Mouse (Mus musculus): ENCODE results near the gene Gm11758. TPM values are rescaled to one million over a fixed set of nuclear protein-coding genes. Genes with fewer than 3 reads are reported as not detected.
"Not testable (repeated sequence)": the region's sequence is repeated elsewhere in the genome, so short reads cannot be mapped to it uniquely, and the experiment has no call there.

Gm11758 gene
- polyA plus RNA-seq (2015; fragmentation: Nextera tagmentation; extraction: Ambion mirVana), result not detected in 2 replicates

GRCm38 (mm10) chr4:73876166-73876565, at the start of gene Gm11758:
Gm11758 (minus strand) TSS chr4:73876266.
- H3K9me3 ChIP-seq; H3K4me1 ChIP-seq (replicated peaks); H3K27me3 ChIP-seq (replicated peaks); H3K9ac ChIP-seq; H3K36me3 ChIP-seq; H3K4me3 ChIP-seq (replicated peaks); H3K27ac ChIP-seq; H3K4me2 ChIP-seq (replicated peaks); ATAC-seq: not testable (repeated sequence)
- WGBS, result no CpG with 5 or more reads among the region's 4 CpGs

GRCm38 (mm10) chr4:73920660-73921059, 44.6 kb upstream of the Gm11758 start, which contains the start of gene Gm11756:
Gm11756 (minus strand) TSS chr4:73920760.
- not testable (repeated sequence) for H3K4me2 ChIP-seq (replicated peaks); H3K27me3 ChIP-seq (replicated peaks); ATAC-seq; H3K9ac ChIP-seq; H3K9me3 ChIP-seq; H3K36me3 ChIP-seq; H3K4me3 ChIP-seq (replicated peaks); H3K4me1 ChIP-seq (replicated peaks); H3K27ac ChIP-seq
- whole genome bisulfite sequencing, result 86% methylated on average over 6 of the region's 6 CpGs

GRCm38 (mm10) chr4:73905853-73906252, 29.8 kb upstream of the Gm11758 start, which contains the start of gene Gm13871:
Gm13871 (minus strand) TSS chr4:73905953.
- WGBS, result no CpG with 5 or more reads among the region's 4 CpGs
- not testable (repeated sequence) for ATAC-seq; H3K27ac ChIP-seq; H3K36me3 ChIP-seq; H3K27me3 ChIP-seq (replicated peaks); H3K9me3 ChIP-seq; H3K4me1 ChIP-seq (replicated peaks); H3K4me3 ChIP-seq (replicated peaks); H3K9ac ChIP-seq; H3K4me2 ChIP-seq (replicated peaks)

- not testable (repeated sequence) for H3K4me2 ChIP-seq (replicated peaks); H3K4me1 ChIP-seq (replicated peaks); ATAC-seq; H3K4me3 ChIP-seq (replicated peaks); H3K27ac ChIP-seq; H3K9ac ChIP-seq; H3K9me3 ChIP-seq; H3K36me3 ChIP-seq; H3K27me3 ChIP-seq (replicated peaks)
- WGBS, result no CpG with 5 or more reads among the region's 4 CpGs
These were observed 14.9 kb upstream of the Gm11758 start, which contains the start of gene Gm11757 for GRCm38 (mm10) chr4:73891012-73891411. Gm11757 (minus strand) TSS chr4:73891112.

GRCm38 (mm10) chr4:73826587-73826986, 49.5 kb downstream of the Gm11758 start:
- ATAC-seq, result peak; percentile 77; the same call in 1 of the 2 replicates
- no peaks in the 10 kb centered on the region for H3K9me3 ChIP-seq
- H3K27ac ChIP-seq, result no peak overlapping the region
- no peak overlapping the region for H3K9ac ChIP-seq
- H3K27me3 ChIP-seq (replicated peaks), result no peaks in the 10 kb centered on the region
- H3K4me1 ChIP-seq (replicated peaks), result no peaks in the 10 kb centered on the region
- no peak overlapping the region for H3K4me2 ChIP-seq (replicated peaks)
- 49% methylated on average over 3 of the region's 3 CpGs for WGBS
- no peaks in the 10 kb centered on the region for H3K36me3 ChIP-seq
- no peak overlapping the region for H3K4me3 ChIP-seq (replicated peaks)

Other genes starting within 250 kb of the Gm11758 start
- gene Gm11236, start 238.1 kb downstream of the Gm11758 start, polyA plus RNA-seq (2015; fragmentation: Nextera tagmentation; extraction: Ambion mirVana), result not detected in 2 replicates
- not detected in 2 replicates for gene Gm11239, start 207.9 kb downstream of the Gm11758 start, polyA plus RNA-seq (2015; fragmentation: Nextera tagmentation; extraction: Ambion mirVana)
- not detected in 2 replicates for gene Gm428, start 192.8 kb downstream of the Gm11758 start, polyA plus RNA-seq (2015; fragmentation: Nextera tagmentation; extraction: Ambion mirVana)
- 4.6 and 6.6 TPM in 2 replicates for gene Rasef, start 85.3 kb downstream of the Gm11758 start, polyA plus RNA-seq (2015; fragmentation: Nextera tagmentation; extraction: Ambion mirVana)
- gene Gm11757, start 14.8 kb upstream of the Gm11758 start, polyA plus RNA-seq (2015; fragmentation: Nextera tagmentation; extraction: Ambion mirVana), result not detected in 2 replicates
- not detected in 2 replicates for gene Gm13871, start 29.7 kb upstream of the Gm11758 start, polyA plus RNA-seq (2015; fragmentation: Nextera tagmentation; extraction: Ambion mirVana)
- not detected in 2 replicates for gene Gm11756, start 44.5 kb upstream of the Gm11758 start, polyA plus RNA-seq (2015; fragmentation: Nextera tagmentation; extraction: Ambion mirVana)
- not detected in 2 replicates for gene 2310002L09Rik, start 74.6 kb upstream of the Gm11758 start, polyA plus RNA-seq (2015; fragmentation: Nextera tagmentation; extraction: Ambion mirVana)
- gene Frmd3, start 137.2 kb upstream of the Gm11758 start, polyA plus RNA-seq (2015; fragmentation: Nextera tagmentation; extraction: Ambion mirVana), result 0.87 and 0.92 TPM in 2 replicates